Mouse (Mus musculus): ENCODE measurements around the gene Tmeff2. TPM values are rescaled to one million over a fixed set of nuclear protein-coding genes. Genes with fewer than 3 reads are reported as not detected.
"Not testable (repeated sequence)": the region's sequence is repeated elsewhere in the genome, so short reads cannot be mapped to it uniquely, and the experiment has no call there.

Tmeff2 gene
- not detected for polyA plus RNA-seq (2017; shearing (Covaris generic))

GRCm38 (mm10) chr1:50900386-50900785, at the start of gene Tmeff2:
Tmeff2 (plus strand) TSS chr1:50900647.
- not testable (repeated sequence) for ATAC-seq

- ATAC-seq: no peak
Observed at GRCm38 (mm10) chr1:50861515-50861914, 38.9 kb upstream of the Tmeff2 start.

DNA sequence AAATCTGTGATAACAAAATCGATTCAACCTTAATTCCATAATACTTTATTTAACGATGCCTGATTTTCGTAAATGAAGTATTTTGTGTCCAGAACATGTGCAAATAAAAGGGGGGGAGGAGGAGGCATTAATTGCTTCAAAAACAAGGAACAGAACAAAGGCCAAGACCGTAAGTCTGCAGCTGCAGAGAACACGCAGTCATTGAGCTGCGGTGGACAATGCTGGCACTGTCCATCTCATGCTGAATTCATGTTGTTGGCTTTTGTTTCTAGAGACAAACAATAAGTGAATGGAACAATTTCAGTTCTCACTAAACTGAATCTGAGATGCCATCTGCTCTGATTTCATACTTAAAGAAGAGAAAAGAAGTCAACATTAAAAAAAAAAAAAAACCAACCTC, 2.8 kb upstream of the Tmeff2 start:
- no peak for ATAC-seq

- ATAC-seq: no peak
Observed at GRCm38 (mm10) chr1:50924838-50925355, 24.4 kb downstream of the Tmeff2 start.

- ATAC-seq: no peak
Observed at GRCm38 (mm10) chr1:50925356-50925921, 25.0 kb downstream of the Tmeff2 start.

DNA sequence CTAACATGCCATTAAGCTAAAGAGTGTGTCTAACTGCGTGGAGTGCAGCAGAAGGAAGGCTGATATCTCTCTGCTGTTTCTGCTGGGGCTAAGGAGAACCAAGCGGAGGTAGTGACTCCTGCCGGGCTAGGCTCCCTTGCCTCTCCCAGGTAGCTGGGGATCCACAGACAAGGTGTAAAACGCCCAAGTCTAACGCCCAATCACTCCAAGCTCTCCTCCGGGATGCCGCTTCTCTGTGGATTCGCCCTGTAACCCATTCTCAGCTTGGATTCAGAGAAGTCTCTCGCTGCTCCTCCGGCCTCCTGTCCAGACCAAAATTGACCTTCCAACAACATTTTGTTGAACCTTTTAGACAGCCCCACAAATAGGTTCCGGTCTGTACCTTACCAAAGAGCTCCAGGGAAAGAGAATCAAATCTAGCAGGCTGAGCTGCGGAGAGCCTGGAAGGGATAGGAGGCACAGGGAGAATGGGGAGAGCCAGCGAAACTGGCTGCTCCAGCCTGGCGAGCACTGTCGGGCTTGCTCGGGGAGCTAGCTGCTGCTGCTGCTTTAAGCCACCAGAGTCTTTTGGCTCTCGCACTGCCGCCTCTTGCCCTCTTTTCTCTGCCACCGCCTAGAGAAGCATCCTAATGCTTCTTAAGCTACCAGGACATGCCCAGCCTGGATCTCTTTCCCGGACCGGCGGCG, 26.1 kb downstream of the Tmeff2 start:
- ATAC-seq: no peak

DNA sequence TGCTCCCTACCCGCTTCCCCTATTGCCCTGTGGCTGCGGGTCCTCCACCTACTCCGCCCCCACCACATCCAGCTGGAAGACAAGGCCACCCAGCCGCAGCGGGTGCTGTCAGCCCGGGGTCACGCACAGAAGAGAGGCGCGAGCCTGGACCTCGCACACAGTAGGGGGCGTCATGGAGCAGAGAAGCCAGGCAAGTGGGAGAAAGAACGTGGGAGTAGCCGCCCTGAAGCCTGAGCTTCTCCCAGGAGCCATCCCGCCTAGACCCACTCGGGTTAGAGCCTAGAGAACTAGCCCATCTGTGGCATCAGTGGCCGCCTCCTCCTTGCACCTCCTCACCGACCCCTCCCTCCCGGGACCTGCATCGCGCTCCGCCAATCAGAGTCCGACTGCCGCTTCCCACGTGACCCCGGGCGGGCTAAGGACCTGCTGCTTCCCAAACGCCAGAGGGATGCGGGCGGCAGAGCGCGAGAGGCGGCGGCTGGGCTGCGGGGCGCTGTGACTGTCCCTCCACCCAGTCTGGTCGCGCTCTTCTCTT, 26.7 kb downstream of the Tmeff2 start:
- peak; percentile 39 for ATAC-seq

DNA sequence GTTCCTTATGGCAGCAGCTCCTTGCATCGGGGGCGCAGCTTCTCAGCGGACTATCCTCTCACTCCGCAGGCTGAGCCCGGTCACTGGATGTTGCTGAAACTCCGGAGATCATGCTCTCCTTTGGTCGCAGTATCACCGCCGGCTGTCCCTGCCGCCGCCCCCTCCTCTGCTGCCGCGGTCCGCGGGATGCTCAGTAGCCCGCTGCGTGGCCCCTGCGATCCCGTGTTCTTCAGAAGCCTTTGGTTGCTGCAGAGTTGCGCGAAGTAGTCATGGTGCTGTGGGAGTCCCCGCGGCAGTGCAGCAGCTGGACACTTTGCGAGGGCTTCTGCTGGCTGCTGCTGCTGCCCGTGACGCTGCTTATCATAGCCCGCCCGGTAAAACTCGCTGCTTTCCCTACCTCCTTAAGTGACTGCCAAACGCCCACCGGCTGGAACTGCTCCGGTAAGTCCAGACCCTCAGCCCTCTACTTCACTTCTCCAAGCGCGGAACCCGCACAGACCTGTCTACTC, 27.3 kb downstream of the Tmeff2 start:
- ATAC-seq: no peak

GRCm38 (mm10) chr1:50928776-50929175, 28.3 kb downstream of the Tmeff2 start:
- ATAC-seq: no peak

DNA sequence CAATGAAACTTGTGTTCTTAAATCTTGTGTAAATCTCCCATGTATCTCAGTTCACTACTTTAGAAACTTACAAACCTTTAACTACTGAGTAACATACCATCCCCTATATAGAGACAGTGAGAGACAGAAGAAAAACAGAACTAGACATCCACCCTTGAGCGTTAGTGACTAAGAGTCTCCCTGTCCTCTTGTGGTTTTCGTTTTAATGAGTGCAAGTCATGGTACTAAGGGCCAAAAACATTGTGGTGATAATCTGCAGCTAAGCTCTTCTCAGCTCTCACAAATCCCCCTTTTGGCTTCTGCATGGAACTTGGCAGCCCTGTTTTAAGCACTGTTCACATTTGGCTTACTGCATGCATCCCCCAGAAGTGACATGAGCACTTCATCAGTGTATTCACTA, 34.6 kb downstream of the Tmeff2 start:
- ATAC-seq: no peak

DNA sequence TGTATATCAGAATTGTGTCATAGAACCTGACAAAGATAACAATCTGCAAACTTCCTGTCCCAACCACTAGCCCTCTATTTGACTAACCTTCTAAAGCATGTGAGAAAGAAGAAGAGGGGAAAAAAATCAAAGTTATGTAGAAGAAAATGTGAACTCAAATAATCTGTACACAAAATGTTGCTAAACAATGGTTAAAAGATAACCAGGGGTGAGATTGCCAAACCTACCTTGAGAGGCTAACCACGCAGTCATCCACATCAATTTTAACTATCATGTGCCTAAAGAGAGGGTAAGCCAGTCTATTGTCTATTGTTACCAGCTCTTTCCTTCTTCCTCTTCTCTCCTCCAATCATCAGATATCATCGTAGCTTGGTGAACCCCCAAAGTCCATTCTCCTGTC, 35.0 kb downstream of the Tmeff2 start:
- no peak for ATAC-seq

DNA sequence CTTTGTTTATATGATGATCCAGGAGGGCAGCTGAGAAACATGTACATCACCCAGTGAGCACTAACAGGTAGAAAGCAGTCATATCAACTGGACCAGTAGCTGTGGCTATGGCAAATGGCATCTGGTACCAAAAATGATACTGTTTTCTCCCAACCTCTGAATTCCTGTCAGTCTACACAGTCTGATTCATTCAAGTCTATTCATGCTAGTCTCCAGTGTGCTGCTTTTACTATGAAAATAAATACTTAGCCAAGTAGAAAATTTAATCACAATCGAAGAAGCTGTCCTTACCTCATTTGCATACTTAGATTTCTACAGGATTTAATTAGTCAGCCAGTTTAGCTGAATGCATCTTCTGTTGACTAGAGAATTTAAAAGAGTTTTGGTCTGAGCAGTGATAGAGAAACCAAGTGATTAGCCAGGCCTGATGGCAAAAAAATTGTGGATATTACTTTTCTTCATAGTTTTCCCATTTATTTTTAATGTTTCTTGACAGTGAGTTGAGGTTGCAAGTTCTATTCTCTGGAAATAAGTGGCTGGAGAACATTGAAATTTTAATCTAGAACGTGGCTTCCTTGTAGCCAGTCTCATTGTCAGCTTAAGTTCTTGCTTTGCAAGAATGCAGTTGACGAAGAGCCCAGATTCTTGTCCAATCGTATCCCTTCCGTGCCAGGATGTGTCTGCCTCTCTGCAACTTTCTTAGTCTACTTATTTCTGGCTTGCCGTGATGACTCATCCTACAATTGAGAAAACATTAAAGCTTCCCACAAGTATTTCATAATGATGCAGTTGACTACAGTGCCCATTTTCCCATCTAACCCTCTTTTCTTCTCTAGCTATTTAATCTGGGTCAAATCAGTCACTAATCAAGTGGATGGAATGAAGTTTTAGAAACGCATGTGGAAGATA, 39.9 kb downstream of the Tmeff2 start:
- no peak for ATAC-seq

DNA sequence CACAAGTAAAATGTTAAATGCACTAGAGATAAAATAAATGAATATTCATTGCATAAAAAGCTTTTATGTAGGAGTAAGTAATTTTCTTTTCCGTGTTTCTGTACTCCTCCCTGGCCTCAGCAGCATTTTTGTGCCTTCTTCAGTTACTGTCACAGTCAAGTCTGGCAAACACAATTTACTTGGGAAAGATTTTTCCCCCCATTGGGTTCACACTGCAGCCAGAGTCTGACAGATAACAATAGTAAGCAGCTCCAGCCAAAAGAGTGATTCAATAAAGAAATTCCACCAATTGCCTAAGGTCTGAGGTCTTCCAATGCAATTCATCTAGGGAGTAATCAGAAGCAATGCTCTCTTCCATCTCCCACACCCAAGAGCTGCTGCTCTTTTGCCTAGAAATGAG, 48.1 kb downstream of the Tmeff2 start:
- no peak for ATAC-seq

GRCm38 (mm10) chr1:50958844-50959243, 58.4 kb downstream of the Tmeff2 start:
- no peak for ATAC-seq

GRCm38 (mm10) chr1:50961954-50962648, 61.7 kb downstream of the Tmeff2 start:
- peak; percentile 43 for ATAC-seq

DNA sequence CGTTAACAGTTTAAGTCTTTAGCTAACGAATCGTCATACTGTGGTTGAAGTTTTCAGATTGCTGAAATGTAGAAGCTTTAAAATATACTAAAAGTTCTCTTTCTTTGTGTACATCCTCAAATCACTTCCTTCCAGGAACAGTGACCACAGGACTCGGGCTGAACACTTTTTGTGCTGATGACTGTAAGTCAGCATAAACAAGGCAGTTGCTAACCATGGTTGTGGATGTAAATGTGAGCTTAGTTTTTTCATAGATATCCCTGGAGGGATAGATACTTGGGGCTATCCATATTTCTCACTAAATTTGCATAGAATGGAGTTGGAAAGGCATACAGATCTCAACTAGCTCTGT, 62.2 kb downstream of the Tmeff2 start:
- ATAC-seq: no peak

- no peak for ATAC-seq
Observed at GRCm38 (mm10) chr1:50969685-50970084, 69.2 kb downstream of the Tmeff2 start.

GRCm38 (mm10) chr1:50970853-50971252, 70.4 kb downstream of the Tmeff2 start:
- ATAC-seq: no peak

GRCm38 (mm10) chr1:50972509-50973436, 72.3 kb downstream of the Tmeff2 start:
- no peak for ATAC-seq

DNA sequence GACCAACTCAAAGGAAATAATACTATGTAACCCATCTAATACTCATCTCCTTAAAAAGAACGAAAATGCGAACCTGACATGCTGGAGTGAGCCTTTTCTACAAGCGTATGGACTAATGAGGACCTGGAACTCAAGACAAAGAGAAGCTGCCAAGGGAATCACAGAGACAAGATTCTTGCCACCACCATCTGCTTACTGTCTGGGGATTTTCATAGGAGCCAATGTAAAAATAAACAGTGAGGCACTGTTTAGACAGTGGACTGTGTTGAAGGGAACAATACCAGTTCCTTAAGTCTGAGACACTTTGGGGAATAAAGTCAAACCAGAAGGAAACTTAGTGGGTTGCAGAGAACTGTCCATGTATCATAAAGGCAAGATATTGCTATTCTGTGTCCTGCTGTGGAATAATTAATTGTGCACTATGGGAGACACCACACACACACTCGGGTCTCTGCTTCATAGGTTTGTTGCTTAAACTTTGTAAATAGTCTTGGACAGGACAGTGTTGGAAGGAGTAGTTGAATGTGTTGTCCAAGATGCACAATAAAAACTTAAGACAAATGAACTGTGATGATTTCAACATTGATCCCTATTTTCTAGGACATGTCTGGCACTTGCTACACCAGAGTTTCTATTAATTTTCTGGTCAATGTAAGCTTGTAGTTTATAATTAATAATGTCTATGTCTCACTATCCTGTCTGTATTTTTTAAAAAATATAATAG, 79.1 kb downstream of the Tmeff2 start:
- ATAC-seq: no peak
